Mouse (Mus musculus): ENCODE results near the gene Sar1a. TPM values are rescaled to one million over a fixed set of nuclear protein-coding genes. Genes with fewer than 3 reads are reported as not detected.

Sar1a gene
- total RNA-seq, 1 experiment, result 145 TPM

- H3K9me3 ChIP-seq (ENCODE audit: control insufficient read depth, insufficient read depth, low read depth, low read length), result no peaks in the 10 kb centered on the region
- DNase-seq (ENCODE audit: low read depth, low spot score), result no peak
- peaks cover 12% of the 10 kb centered on the region; the same call in 1 of the 2 replicates for H3K36me3 ChIP-seq (ENCODE audit: control insufficient read depth, insufficient read depth, low read length, poor library complexity, severe bottlenecking)
- H3K9ac ChIP-seq (ENCODE audit: insufficient read depth, low read depth, low read length, poor library complexity, severe bottlenecking), result no peak overlapping the region
- H3K27ac ChIP-seq (ENCODE audit: insufficient read depth, low read depth, low read length, poor library complexity, severe bottlenecking), result no peak overlapping the region
- TF ChIP-seq MAFK (IDR thresholded peaks at IDR 0.05; ENCODE audit: insufficient read depth, low read depth, low read length), result no peak
- TF ChIP-seq ZC3H11A (IDR thresholded peaks at IDR 0.05; ENCODE audit: borderline replicate concordance, low read depth, low read length), result no peak
- TF ChIP-seq ZNF384 (IDR thresholded peaks at IDR 0.05; ENCODE audit: low read depth, low read length), result no peak
- in situ Hi-C loops (cut with MboI; ENCODE audit: low sequenced_read_pairs in 2 of 2, unreplicated experiment in 2 of 2), result no loop called here
- peaks cover 0 to 3% of the 10 kb centered on the region in 2 experiments; a peak in 1 of 4 replicates for H3K4me1 ChIP-seq (ENCODE audit: control insufficient read depth in 2 of 2, insufficient read depth in 2 of 2, low read length in 2 of 2, poor library complexity in 1 of 2)
- no peak overlapping the region for H3K4me3 ChIP-seq (ENCODE audit: insufficient read depth in 1 of 2, low read depth in 1 of 2, low read length in 2 of 2, poor library complexity in 1 of 2, severe bottlenecking in 1 of 2)
These were observed 57.4 kb downstream of the Sar1a start for GRCm38 (mm10) chr10:61737537-61737936.

DNA sequence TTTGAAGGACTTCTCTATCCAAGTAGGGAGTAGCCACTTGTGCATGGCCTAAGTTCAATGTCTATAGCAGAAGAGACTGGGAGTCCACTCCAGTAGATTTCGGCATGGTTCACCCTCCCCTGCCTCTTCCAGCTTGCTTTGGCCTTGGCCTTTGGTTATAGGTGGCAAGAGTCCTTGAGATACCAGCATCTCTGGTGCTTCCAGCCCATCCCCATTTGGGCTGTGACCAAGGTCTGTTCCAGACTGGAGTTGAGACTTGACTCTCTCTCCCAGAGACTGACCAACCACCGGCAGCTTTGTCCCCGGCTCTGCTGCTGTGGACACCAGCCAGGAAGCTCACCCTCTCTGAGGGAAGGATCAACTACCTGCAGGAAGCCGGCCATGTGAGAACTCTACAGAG lies 58.0 kb downstream of the Sar1a start:
- peaks cover 15% of the 10 kb centered on the region; the same call in 1 of the 2 replicates for H3K36me3 ChIP-seq (ENCODE audit: control insufficient read depth, insufficient read depth, low read length, poor library complexity, severe bottlenecking)

DNA sequence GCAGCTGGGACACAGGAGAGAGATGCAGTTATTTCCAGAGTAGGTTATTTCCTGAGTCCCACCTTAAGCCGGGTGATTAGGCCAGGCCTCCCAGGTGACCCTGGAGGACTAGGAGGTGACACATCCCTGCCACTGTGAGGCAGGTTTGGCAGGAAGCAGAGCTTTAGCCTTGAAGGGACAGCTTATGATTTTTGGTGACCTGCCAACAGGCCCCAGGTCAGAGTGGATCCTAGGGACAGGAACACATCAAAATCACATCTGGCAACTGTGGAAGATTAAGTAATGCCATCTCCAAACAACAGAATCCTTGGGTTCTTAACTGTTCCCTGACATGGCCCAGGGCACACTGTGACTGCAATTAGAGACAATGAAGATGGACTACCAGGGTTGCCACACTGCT lies 61.2 kb downstream of the Sar1a start:
- DNase-seq (ENCODE audit: low read depth, low spot score), result no peak
- peaks cover 20% of the 10 kb centered on the region; the same call in 1 of the 2 replicates for H3K36me3 ChIP-seq (ENCODE audit: control insufficient read depth, insufficient read depth, low read length, poor library complexity, severe bottlenecking)
- in situ Hi-C loops (cut with MboI; ENCODE audit: low sequenced_read_pairs in 2 of 2, unreplicated experiment in 2 of 2), result no loop called here

More for the DNA sequence above, 58.0 kb downstream of the Sar1a start:
- no peak overlapping the region for H3K9ac ChIP-seq (ENCODE audit: insufficient read depth, low read depth, low read length, poor library complexity, severe bottlenecking)
- in situ Hi-C loops (cut with MboI; ENCODE audit: low sequenced_read_pairs in 2 of 2, unreplicated experiment in 2 of 2), result no loop called here
- no peak overlapping the region for H3K4me3 ChIP-seq (ENCODE audit: insufficient read depth in 1 of 2, low read depth in 1 of 2, low read length in 2 of 2, poor library complexity in 1 of 2, severe bottlenecking in 1 of 2)
- no peaks in the 10 kb centered on the region for H3K9me3 ChIP-seq (ENCODE audit: control insufficient read depth, insufficient read depth, low read depth, low read length)
- TF ChIP-seq MAFK (IDR thresholded peaks at IDR 0.05; ENCODE audit: insufficient read depth, low read depth, low read length) (no peak), ZC3H11A (IDR thresholded peaks at IDR 0.05; ENCODE audit: borderline replicate concordance, low read depth, low read length) (no peak), CHD2 (IDR thresholded peaks at IDR 0.05; ENCODE audit: low read depth, low read length) (no peak), HCFC1 (IDR thresholded peaks at IDR 0.05; ENCODE audit: borderline replicate concordance, insufficient read depth, low read length) (no peak), ZNF384 (IDR thresholded peaks at IDR 0.05; ENCODE audit: low read depth, low read length) (no peak)
- no peak for DNase-seq (ENCODE audit: low read depth, low spot score)
- H3K27ac ChIP-seq (ENCODE audit: insufficient read depth, low read depth, low read length, poor library complexity, severe bottlenecking), result no peak overlapping the region
- H3K4me1 ChIP-seq (ENCODE audit: control insufficient read depth in 2 of 2, insufficient read depth in 2 of 2, low read length in 2 of 2, poor library complexity in 1 of 2), result no peaks in the 10 kb centered on the region; a peak in 1 of 4 replicates

GRCm38 (mm10) chr10:61741873-61742272 lies 61.8 kb downstream of the Sar1a start:
- in situ Hi-C loops (cut with MboI; ENCODE audit: low sequenced_read_pairs in 2 of 2, unreplicated experiment in 2 of 2), result no loop called here
- TF ChIP-seq ZNF384 (IDR thresholded peaks at IDR 0.05; ENCODE audit: low read depth, low read length) (no peak), ZC3H11A (IDR thresholded peaks at IDR 0.05; ENCODE audit: borderline replicate concordance, low read depth, low read length) (no peak), CHD2 (IDR thresholded peaks at IDR 0.05; ENCODE audit: low read depth, low read length) (no peak), MAFK (IDR thresholded peaks at IDR 0.05; ENCODE audit: insufficient read depth, low read depth, low read length) (no peak), HCFC1 (IDR thresholded peaks at IDR 0.05; ENCODE audit: borderline replicate concordance, insufficient read depth, low read length) (no peak)
- DNase-seq (ENCODE audit: low read depth, low spot score), result no peak

More for the DNA sequence above, 61.2 kb downstream of the Sar1a start:
- no peaks in the 10 kb centered on the region for H3K4me1 ChIP-seq (ENCODE audit: control insufficient read depth in 2 of 2, insufficient read depth in 2 of 2, low read length in 2 of 2, poor library complexity in 1 of 2)
- no peak overlapping the region for H3K9ac ChIP-seq (ENCODE audit: insufficient read depth, low read depth, low read length, poor library complexity, severe bottlenecking)
- TF ChIP-seq CHD2 (IDR thresholded peaks at IDR 0.05; ENCODE audit: low read depth, low read length) (no peak), ZNF384 (IDR thresholded peaks at IDR 0.05; ENCODE audit: low read depth, low read length) (no peak), ZC3H11A (IDR thresholded peaks at IDR 0.05; ENCODE audit: borderline replicate concordance, low read depth, low read length) (no peak), HCFC1 (IDR thresholded peaks at IDR 0.05; ENCODE audit: borderline replicate concordance, insufficient read depth, low read length) (no peak), MAFK (IDR thresholded peaks at IDR 0.05; ENCODE audit: insufficient read depth, low read depth, low read length) (no peak)
- H3K27ac ChIP-seq (ENCODE audit: insufficient read depth, low read depth, low read length, poor library complexity, severe bottlenecking), result no peak overlapping the region
- no peak overlapping the region for H3K4me3 ChIP-seq (ENCODE audit: insufficient read depth in 1 of 2, low read depth in 1 of 2, low read length in 2 of 2, poor library complexity in 1 of 2, severe bottlenecking in 1 of 2)
- H3K9me3 ChIP-seq (ENCODE audit: control insufficient read depth, insufficient read depth, low read depth, low read length), result no peaks in the 10 kb centered on the region

GRCm38 (mm10) chr10:61742336-61742735 lies 62.2 kb downstream of the Sar1a start:
- DNase-seq (ENCODE audit: low read depth, low spot score), result no peak
- H3K27ac ChIP-seq (ENCODE audit: insufficient read depth, low read depth, low read length, poor library complexity, severe bottlenecking), result no peak overlapping the region
- no peak overlapping the region for H3K4me3 ChIP-seq (ENCODE audit: insufficient read depth in 1 of 2, low read depth in 1 of 2, low read length in 2 of 2, poor library complexity in 1 of 2, severe bottlenecking in 1 of 2)
- TF ChIP-seq HCFC1 (IDR thresholded peaks at IDR 0.05; ENCODE audit: borderline replicate concordance, insufficient read depth, low read length), result no peak
- TF ChIP-seq CHD2 (IDR thresholded peaks at IDR 0.05; ENCODE audit: low read depth, low read length), result no peak
- no peak for TF ChIP-seq MAFK (IDR thresholded peaks at IDR 0.05; ENCODE audit: insufficient read depth, low read depth, low read length)
- TF ChIP-seq ZNF384 (IDR thresholded peaks at IDR 0.05; ENCODE audit: low read depth, low read length), result no peak
- TF ChIP-seq ZC3H11A (IDR thresholded peaks at IDR 0.05; ENCODE audit: borderline replicate concordance, low read depth, low read length), result no peak
- H3K9me3 ChIP-seq (ENCODE audit: control insufficient read depth, insufficient read depth, low read depth, low read length), result no peaks in the 10 kb centered on the region
- no peak overlapping the region for H3K9ac ChIP-seq (ENCODE audit: insufficient read depth, low read depth, low read length, poor library complexity, severe bottlenecking)
- in situ Hi-C loops (cut with MboI; ENCODE audit: low sequenced_read_pairs in 2 of 2, unreplicated experiment in 2 of 2), result no loop called here
- no peaks in the 10 kb centered on the region for H3K4me1 ChIP-seq (ENCODE audit: control insufficient read depth in 2 of 2, insufficient read depth in 2 of 2, low read length in 2 of 2, poor library complexity in 1 of 2)
- H3K36me3 ChIP-seq (ENCODE audit: control insufficient read depth, insufficient read depth, low read length, poor library complexity, severe bottlenecking), result peaks cover 26% of the 10 kb centered on the region; the same call in 1 of the 2 replicates

More at GRCm38 (mm10) chr10:61741873-61742272, 61.8 kb downstream of the Sar1a start:
- peaks cover 24% of the 10 kb centered on the region; the same call in 1 of the 2 replicates for H3K36me3 ChIP-seq (ENCODE audit: control insufficient read depth, insufficient read depth, low read length, poor library complexity, severe bottlenecking)
- H3K9me3 ChIP-seq (ENCODE audit: control insufficient read depth, insufficient read depth, low read depth, low read length), result no peaks in the 10 kb centered on the region
- no peak overlapping the region for H3K9ac ChIP-seq (ENCODE audit: insufficient read depth, low read depth, low read length, poor library complexity, severe bottlenecking)
- no peak overlapping the region for H3K4me3 ChIP-seq (ENCODE audit: insufficient read depth in 1 of 2, low read depth in 1 of 2, low read length in 2 of 2, poor library complexity in 1 of 2, severe bottlenecking in 1 of 2)
- no peak overlapping the region for H3K27ac ChIP-seq (ENCODE audit: insufficient read depth, low read depth, low read length, poor library complexity, severe bottlenecking)
- H3K4me1 ChIP-seq (ENCODE audit: control insufficient read depth in 2 of 2, insufficient read depth in 2 of 2, low read length in 2 of 2, poor library complexity in 1 of 2), result no peaks in the 10 kb centered on the region
